ENCODE assay signal across 8 mouse cellular contexts in genomic region chr8:106136156-106137130, GRCm38 (mm10). TPM values are rescaled to one million over a fixed set of nuclear protein-coding genes. Genes with fewer than 3 reads are reported as not detected.
DNase-seq lines count a peak whose midpoint lies in the region; ATAC-seq and TF ChIP-seq lines count a peak whose summit lies in the region.

Gene Esrp2 (minus strand): TSS chr8:106136974.

- H3K27ac ChIP-seq in ES-Bruce4 (ENCODE audit: insufficient read depth, low read length), result peak within 1 kb of the TSS; percentile 45
- H3K27ac ChIP-seq in bone marrow macrophage, adult 2 months (ENCODE audit: insufficient read depth, low read depth, low read length), result no peak within 1 kb of the TSS
- peak within 1 kb of the TSS; percentile 31 to 45; a peak in 1 of 4 replicates for H3K27ac ChIP-seq in heart, embryonic 14.5 days (replicated peaks in 1 of 2; ENCODE audit: control insufficient read depth in 1 of 2, insufficient read depth in 1 of 2, low read depth in 2 of 2, low read length in 2 of 2)
- H3K27ac ChIP-seq in stomach, postnatal 0 days (replicated peaks), result peak within 1 kb of the TSS; percentile 95

- TF ChIP-seq POLR2A in ES-Bruce4 (IDR thresholded peaks at IDR 0.05; ENCODE audit: insufficient read depth, low read length), result peak; percentile 88
- no peak for TF ChIP-seq POLR2A in bone marrow macrophage, adult 2 months (IDR thresholded peaks at IDR 0.05; ENCODE audit: borderline replicate concordance, low read depth, low read length)

- H3K4me1 ChIP-seq in ES-Bruce4 (ENCODE audit: control insufficient read depth, insufficient read depth, low read length), result peaks cover 7% of the 10 kb centered on the region
- H3K4me1 ChIP-seq in bone marrow macrophage, adult 2 months (ENCODE audit: control insufficient read depth, insufficient read depth, low read length), result peaks cover 6% of the 10 kb centered on the region
- H3K4me1 ChIP-seq in heart, embryonic 14.5 days (ENCODE audit: control insufficient read depth in 2 of 2, insufficient read depth in 2 of 2, low read length in 2 of 2), result peaks cover 6 to 32% of the 10 kb centered on the region in 2 experiments; a peak in 3 of 4 replicates
- no peaks in the 10 kb centered on the region for H3K4me1 ChIP-seq in stomach, postnatal 0 days (replicated peaks; ENCODE audit: control insufficient read depth, insufficient read depth)

- peak within 1 kb of the TSS; percentile 93 for H3K4me3 ChIP-seq in ES-Bruce4 (ENCODE audit: low read depth, low read length)
- peak within 1 kb of the TSS; percentile 66 for H3K4me3 ChIP-seq in bone marrow macrophage, adult 2 months (ENCODE audit: insufficient read depth, low read length)
- peak within 1 kb of the TSS; percentile 54 to 61 for H3K4me3 ChIP-seq in heart, embryonic 14.5 days (ENCODE audit: control insufficient read depth in 1 of 2, insufficient read depth in 1 of 2, low read depth in 1 of 2, low read length in 2 of 2)
- peak within 1 kb of the TSS; percentile 62 for H3K4me3 ChIP-seq in stomach, postnatal 0 days (ENCODE audit: low read depth, low read length)

- peak; percentile 61 for TF ChIP-seq EP300 in ES-Bruce4 (IDR thresholded peaks at IDR 0.05; ENCODE audit: insufficient read depth, low read depth, low read length)
- no peak for TF ChIP-seq EP300 in stomach, postnatal 0 days (optimal IDR thresholded peaks at IDR 0.05)

- no peak; the same call in 1 of the 2 replicates for ATAC-seq in heart, embryonic 14.5 days (ENCODE audit: insufficient number of reproducible peaks, insufficient read depth, low FRiP score, low read depth)
- ATAC-seq in stomach, postnatal 0 days (ENCODE audit: low FRiP score, low TSS enrichment), result peak; percentile 80

- H3K9ac ChIP-seq in ES-Bruce4 (ENCODE audit: low read depth, poor library complexity, severe bottlenecking), result peak within 1 kb of the TSS; percentile 93
- peak within 1 kb of the TSS; percentile 73 for H3K9ac ChIP-seq in heart, embryonic 14.5 days (ENCODE audit: low read length)
- H3K9ac ChIP-seq in stomach, postnatal 0 days (ENCODE audit: low read length), result peak within 1 kb of the TSS; percentile 81

- H3K9me3 ChIP-seq in ES-Bruce4 (replicated peaks; ENCODE audit: control insufficient read depth, insufficient read depth, low read length, poor library complexity, severe bottlenecking), result no peaks in the 10 kb centered on the region
- no peaks in the 10 kb centered on the region for H3K9me3 ChIP-seq in heart, embryonic 14.5 days (ENCODE audit: control insufficient read depth, low read length)
- no peaks in the 10 kb centered on the region for H3K9me3 ChIP-seq in stomach, postnatal 0 days (ENCODE audit: control insufficient read depth, low read length)

- TF ChIP-seq CTCF in ES-Bruce4 (IDR thresholded peaks at IDR 0.05; ENCODE audit: low read depth, low read length), result no peak
- no peak for TF ChIP-seq CTCF in bone marrow macrophage, adult 2 months (IDR thresholded peaks at IDR 0.05; ENCODE audit: low read depth, low read length)
- TF ChIP-seq CTCF in stomach, postnatal 0 days (IDR thresholded peaks at IDR 0.05; ENCODE audit: low read depth), result no peak

- peaks cover 3% of the 10 kb centered on the region; the same call in 1 of the 2 replicates for H3K27me3 ChIP-seq in ES-Bruce4 (ENCODE audit: control insufficient read depth, insufficient read depth, low read length, poor library complexity, severe bottlenecking)
- H3K27me3 ChIP-seq in heart, embryonic 14.5 days (ENCODE audit: control insufficient read depth, insufficient read depth, low read length), result peaks cover 29% of the 10 kb centered on the region
- H3K27me3 ChIP-seq in stomach, postnatal 0 days (ENCODE audit: control insufficient read depth, insufficient read depth, low read length), result peaks cover 2% of the 10 kb centered on the region; the same call in 1 of the 2 replicates

- under 1% methylated on average over 83 of the region's 86 CpGs for WGBS in heart, embryonic 14.5 days
- WGBS in stomach, postnatal 0 days, result 1% methylated on average over 84 of the region's 86 CpGs

- DNase-seq in kidney, postnatal 14 days, result peak; percentile 94
- peak; percentile 83 to 96 for DNase-seq in lung, postnatal 4 days
- DNase-seq in stomach, postnatal 0 days (ENCODE audit: low spot score), result peak; percentile 96
- no peak for DNase-seq in cerebellum, adult 8-10 months
- no peak for DNase-seq in frontal cortex, postnatal 14 days (ENCODE audit: low spot score in 2 of 2)

- peaks cover 9% of the 10 kb centered on the region; the same call in 1 of the 2 replicates for H3K36me3 ChIP-seq in ES-Bruce4 (ENCODE audit: control insufficient read depth, insufficient read depth, low read length, poor library complexity, severe bottlenecking)
- peaks cover 8% of the 10 kb centered on the region for H3K36me3 ChIP-seq in heart, embryonic 14.5 days (ENCODE audit: control insufficient read depth, insufficient read depth, low read length)
- H3K36me3 ChIP-seq in stomach, postnatal 0 days (ENCODE audit: control insufficient read depth, insufficient read depth, low read length), result 0 out of 2 replicates have a peak, but pooled peaks cover 8% of the 10 kb centered on the region

- peak within 1 kb of the TSS; percentile 97 for H3K4me2 ChIP-seq in heart, embryonic 14.5 days (ENCODE audit: low read length)
- H3K4me2 ChIP-seq in stomach, postnatal 0 days (replicated peaks; ENCODE audit: low read depth), result peak within 1 kb of the TSS; percentile 78

RNA-seq across cellular contexts. Expression of gene Esrp2, which starts in this region (rescaled TPM):
- 10.8 and 13.2 TPM in 2 replicates for polyA plus RNA-seq in ES-Bruce4 (2011; ENCODE audit: insufficient read depth, insufficient read length, low read depth, missing spikeins)
- polyA plus RNA-seq in bone marrow macrophage, adult 2 months (2012; ENCODE audit: insufficient read depth, insufficient read length, missing spikeins), result not detected in 2 replicates
- 0.34 and 0.55 TPM in 2 replicates for polyA plus RNA-seq in heart, embryonic 14.5 days (2014; fragmentation: Nextera tagmentation; extraction: Ambion mirVana)
- 38.9 and 48.0 TPM in 2 replicates for polyA plus RNA-seq in stomach, postnatal 0 days (2015; fragmentation: Nextera tagmentation; extraction: Ambion mirVana)

Comparison
In these comparisons a context has a peak if more than half of its experiments do, and no peak if none do; other contexts are left out.
1. DNase-seq: peak in kidney, postnatal 14 days (single experiment), lung, postnatal 4 days (2 of 2) and stomach, postnatal 0 days (single experiment); none in cerebellum, adult 8-10 months (single experiment) and frontal cortex, postnatal 14 days (0 of 2).
2. Peak in every context shown above with its lines, with median percentiles within 50 percentile points of each other: H3K4me3 ChIP-seq and H3K9ac ChIP-seq.